Mouse (Mus musculus) forebrain, postnatal 0 days (tissue): ENCODE results near the gene Srrm3. TPM values are rescaled to one million over a fixed set of nuclear protein-coding genes. Genes with fewer than 3 reads are reported as not detected.

ENCODE experiments used
- ATAC-seq: fragments of 200-750 bp; cut with Nextera tagmentation; 2 replicates; pipeline ENCODE4 v1.8.0; 2017; ENCODE audit warnings: mild to moderate bottlenecking, moderate library complexity
- DNase-seq: peaks from one replicate; pipeline ENCODE4 v3.0.0-alpha.2; 2015
- H3K27ac ChIP-seq: fragments of 300-500 bp; sonication (generic); 2 replicates; pipeline ENCODE4 v1.5.1; 2014; ENCODE audit warnings: low read depth, mild to moderate bottlenecking, antibody characterized with exemption, low read length, moderate library complexity, mixed read lengths
- H3K27me3 ChIP-seq: fragments of 300-500 bp; sonication (generic); 2 replicates; pipeline ENCODE4 v1.6.1; 2014; ENCODE audit warnings: mild to moderate bottlenecking, low read length, mixed read lengths; ENCODE audit not compliant: insufficient read depth
- H3K36me3 ChIP-seq: fragments of 300-500 bp; sonication (generic); 2 replicates; pipeline ENCODE4 v1.6.1; 2014; ENCODE audit warnings: mild to moderate bottlenecking, moderate library complexity; ENCODE audit not compliant: insufficient read depth
- H3K4me1 ChIP-seq: fragments of 300-500 bp; sonication (generic); 2 replicates; pipeline ENCODE4 v1.6.1; 2014; ENCODE audit warnings: antibody characterized with exemption; ENCODE audit not compliant: insufficient read depth
- H3K4me2 ChIP-seq: fragments of 300-500 bp; sonication (generic); 2 replicates; pipeline ENCODE4 v1.6.1; 2014; ENCODE audit warnings: low read depth, mild to moderate bottlenecking, moderate library complexity
- H3K4me3 ChIP-seq: fragments of 300-500 bp; sonication (generic); 2 replicates; pipeline ENCODE4 v1.5.1; 2014; ENCODE audit warnings: low read depth, low read length, mixed read lengths
- H3K9ac ChIP-seq: fragments of 300-500 bp; sonication (generic); 2 replicates; pipeline ENCODE4 v1.6.1; 2014; ENCODE audit warnings: mild to moderate bottlenecking
- H3K9me3 ChIP-seq: fragments of 300-500 bp; sonication (generic); 2 replicates; pipeline ENCODE4 v1.6.1; 2016; ENCODE audit warnings: low read length
- CTCF ChIP-seq: sonication (generic); IDR thresholded peaks from 2 replicates; pipeline ENCODE4 v1.5.1; 2016; ENCODE audit warnings: antibody characterized with exemption, control low read depth, low read depth
- WGBS: fragments of 180-500 bp; shearing (Covaris S2); extraction: QIAGEN DNeasy Blood & Tissue Kit; methylation state at CpG from one replicate; pipeline ENCODE4 v1.1.7; 2014; 5-methylcytosine and 5-hydroxymethylcytosine counted together
- microRNA-seq, 2 experiments: library from miRNA; unstranded; fragments of <30 nt; microRNA quantifications; one replicate each; pipeline ENCODE4; 2016
- polyA plus RNA-seq: library from polyadenylated mRNA; unstranded; fragments of >200 nt; fragmentation: Nextera tagmentation; extraction: Ambion mirVana; gene quantifications from 2 replicates; pipeline ENCODE4 v1.2.1, GENCODE M21; 2015
- total RNA-seq: library from RNA; depleted of rRNA; stranded (reverse); fragments of >200 nt; gene quantifications from 2 replicates; pipeline ENCODE4 v1.2.3, GENCODE M21; 2014; rRNA removed

Gene Srrm3
- total and polyA plus RNA-seq, 2 experiments from 2014 or later, result 44.6 to 70.5 TPM

DNA sequence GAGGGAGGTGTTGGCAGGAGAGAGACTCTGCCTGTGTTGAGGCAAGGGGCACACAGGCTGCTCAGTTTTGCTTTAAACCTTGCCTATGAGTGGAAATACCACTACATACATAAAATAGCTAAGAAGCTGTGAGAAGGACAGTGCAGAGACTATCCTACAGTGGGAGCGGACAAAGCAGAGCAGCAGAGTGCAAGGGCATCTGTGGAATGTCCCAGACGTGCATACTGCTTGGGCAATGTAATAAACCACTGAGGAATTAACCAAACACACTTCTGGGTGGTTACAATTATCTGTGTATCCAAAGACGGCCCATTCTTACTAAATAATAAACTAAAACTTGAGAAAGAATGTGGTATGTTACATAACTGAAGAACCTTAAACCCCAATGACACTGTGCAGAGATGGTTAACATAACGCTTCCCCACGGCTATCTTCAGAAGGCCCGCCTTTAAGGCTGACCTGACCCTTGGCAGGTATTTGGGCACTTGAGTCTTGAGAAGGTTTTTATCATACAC, 109.4 kb downstream of the Srrm3 start:
- H3K9ac ChIP-seq, result no peak overlapping the region
- H3K9me3 ChIP-seq, result no peaks in the 10 kb centered on the region
- ATAC-seq (no peak), DNase-seq (no peak)
- peaks cover 35% of the 10 kb centered on the region for H3K36me3 ChIP-seq
- no peak for TF ChIP-seq CTCF
- H3K4me1 ChIP-seq, result no peaks in the 10 kb centered on the region
- H3K27ac ChIP-seq, result no peak overlapping the region
- H3K4me3 ChIP-seq, result no peak overlapping the region
- H3K4me2 ChIP-seq, result no peak overlapping the region
- H3K27me3 ChIP-seq, result no peaks in the 10 kb centered on the region
- WGBS, result 92% methylated on average over 6 of the region's 6 CpGs

DNA sequence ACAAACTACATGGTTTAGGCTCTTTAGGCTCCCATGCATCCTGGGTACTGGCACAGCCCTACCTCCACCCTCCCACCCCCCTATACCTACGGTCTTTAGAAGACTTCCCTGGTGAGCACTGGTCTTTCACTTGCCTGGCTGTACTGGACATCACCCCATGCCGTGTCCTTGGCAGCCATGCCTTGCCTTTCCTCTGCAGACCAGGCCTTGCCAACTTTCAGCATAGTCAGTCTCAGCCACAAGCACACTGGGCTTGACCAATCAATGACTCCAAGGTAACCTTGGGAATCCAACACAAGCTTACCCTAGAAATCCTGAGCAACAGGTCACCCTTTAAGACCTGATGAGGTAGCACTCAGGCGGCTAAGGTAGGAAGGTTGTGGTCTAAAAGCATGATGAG, 109.9 kb downstream of the Srrm3 start:
- Histone ChIP-seq H3K36me3 (peaks cover 35% of the 10 kb centered on the region), H3K27ac (no peak overlapping the region), H3K9me3 (no peaks in the 10 kb centered on the region), H3K9ac (no peak overlapping the region), H3K4me2 (no peak overlapping the region), H3K4me1 (no peaks in the 10 kb centered on the region), H3K4me3 (no peak overlapping the region), H3K27me3 (no peaks in the 10 kb centered on the region)
- ATAC-seq (no peak), DNase-seq (no peak)
- no peak for TF ChIP-seq CTCF
- WGBS, result 85% methylated on average over 3 of the region's 3 CpGs

DNA sequence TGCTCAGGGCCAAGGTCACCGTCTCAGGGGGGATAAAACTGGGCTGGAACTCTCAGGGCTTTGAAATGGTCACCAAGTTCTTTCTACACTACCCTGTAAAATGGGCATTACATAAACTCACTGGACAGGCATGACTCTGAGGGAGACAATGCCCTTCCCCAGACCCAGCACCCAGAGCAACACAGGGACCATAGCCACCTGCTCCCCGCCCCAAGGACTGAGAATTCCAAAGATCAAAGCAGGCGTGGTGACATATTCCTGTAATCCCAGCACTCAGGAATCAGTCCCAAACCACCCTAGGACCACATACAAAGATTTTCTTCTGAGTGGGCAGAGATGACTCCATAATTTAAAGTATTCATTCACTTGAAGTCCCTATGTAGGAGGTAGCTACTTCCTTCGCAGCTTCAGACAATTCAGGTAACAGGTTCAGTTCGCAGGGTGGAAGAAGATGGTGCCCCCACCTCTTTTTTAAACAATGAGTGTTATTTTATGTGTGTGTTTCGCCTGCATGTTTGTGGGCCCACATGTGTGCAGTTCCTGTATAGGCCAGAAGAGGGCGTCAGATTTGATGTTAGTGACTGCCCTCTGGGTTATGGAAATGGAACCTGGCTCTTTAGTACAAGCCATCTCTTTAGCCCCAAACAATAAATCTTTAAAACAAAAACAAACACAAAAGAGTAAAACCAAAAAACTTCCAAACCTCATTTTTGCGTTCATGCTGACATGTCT, 110.8 kb downstream of the Srrm3 start:
- H3K36me3 ChIP-seq, result peaks cover 38% of the 10 kb centered on the region

DNA sequence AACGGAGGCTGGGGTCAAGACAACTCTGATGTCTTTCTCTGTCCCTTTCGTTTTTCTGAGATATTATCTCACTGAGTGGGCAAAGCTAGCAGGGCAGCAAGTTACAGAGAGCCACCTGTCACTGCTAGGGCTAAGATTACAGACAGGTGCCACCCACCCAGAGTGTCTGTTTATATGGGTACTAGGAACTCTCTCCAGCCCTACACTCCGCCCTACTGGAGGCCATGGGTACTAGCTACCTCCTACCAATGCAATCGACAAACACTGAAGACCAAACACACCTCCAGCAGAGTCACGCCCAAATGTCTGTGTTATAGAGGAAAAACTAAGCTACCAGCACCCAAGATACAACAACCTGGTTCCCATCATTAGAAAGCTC, 111.4 kb downstream of the Srrm3 start:
- TF ChIP-seq CTCF, result no peak
- Histone ChIP-seq H3K9me3 (no peaks in the 10 kb centered on the region), H3K4me2 (no peak overlapping the region), H3K4me1 (no peaks in the 10 kb centered on the region), H3K9ac (no peak overlapping the region), H3K27me3 (no peaks in the 10 kb centered on the region), H3K4me3 (no peak overlapping the region), H3K27ac (no peak overlapping the region), H3K36me3 (peaks cover 40% of the 10 kb centered on the region)
- WGBS, result 97% methylated on average over 5 of the region's 5 CpGs
- DNase-seq, result no peak
- ATAC-seq, result no peak

More for the DNA sequence above, 110.8 kb downstream of the Srrm3 start:
- H3K4me1 ChIP-seq, result no peaks in the 10 kb centered on the region
- 94% methylated on average over 8 of the region's 8 CpGs for WGBS
- TF ChIP-seq CTCF, result peak; percentile 51
- DNase-seq, result no peak
- no peaks in the 10 kb centered on the region for H3K27me3 ChIP-seq
- no peaks in the 10 kb centered on the region for H3K9me3 ChIP-seq
- H3K4me3 ChIP-seq, result no peak overlapping the region
- ATAC-seq, result no peak
- no peak overlapping the region for H3K27ac ChIP-seq
- no peak overlapping the region for H3K4me2 ChIP-seq
- H3K9ac ChIP-seq, result no peak overlapping the region

DNA sequence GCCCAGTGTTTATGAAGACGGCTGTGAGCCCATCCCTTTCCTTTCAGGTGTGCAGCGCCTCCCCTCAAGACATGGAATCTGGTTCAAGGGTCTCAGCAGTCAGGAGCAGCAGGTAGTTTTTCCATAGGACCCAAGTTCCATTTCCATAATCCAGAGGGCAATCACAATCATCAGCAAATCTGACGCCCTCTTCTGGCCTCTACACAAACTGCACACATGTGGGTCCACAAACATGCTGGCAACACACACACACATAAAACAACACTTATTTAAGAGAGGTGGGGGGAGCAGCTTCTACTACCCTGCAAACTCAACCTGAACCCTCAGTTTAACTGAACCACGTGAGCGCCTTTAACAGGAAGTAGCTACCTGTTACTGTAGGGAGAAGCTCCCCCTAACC, 111.9 kb downstream of the Srrm3 start:
- no peak for ATAC-seq
- peak; percentile 20; the same call in 1 of the 2 replicates for TF ChIP-seq CTCF
- H3K9ac ChIP-seq, result no peak overlapping the region
- H3K4me1 ChIP-seq, result no peaks in the 10 kb centered on the region
- peaks cover 43% of the 10 kb centered on the region for H3K36me3 ChIP-seq
- H3K27me3 ChIP-seq, result no peaks in the 10 kb centered on the region
- H3K27ac ChIP-seq, result no peak overlapping the region
- H3K4me2 ChIP-seq, result no peak overlapping the region
- DNase-seq, result no peak
- 97% methylated on average over 5 of the region's 5 CpGs for WGBS
- no peak overlapping the region for H3K4me3 ChIP-seq
- no peaks in the 10 kb centered on the region for H3K9me3 ChIP-seq

DNA sequence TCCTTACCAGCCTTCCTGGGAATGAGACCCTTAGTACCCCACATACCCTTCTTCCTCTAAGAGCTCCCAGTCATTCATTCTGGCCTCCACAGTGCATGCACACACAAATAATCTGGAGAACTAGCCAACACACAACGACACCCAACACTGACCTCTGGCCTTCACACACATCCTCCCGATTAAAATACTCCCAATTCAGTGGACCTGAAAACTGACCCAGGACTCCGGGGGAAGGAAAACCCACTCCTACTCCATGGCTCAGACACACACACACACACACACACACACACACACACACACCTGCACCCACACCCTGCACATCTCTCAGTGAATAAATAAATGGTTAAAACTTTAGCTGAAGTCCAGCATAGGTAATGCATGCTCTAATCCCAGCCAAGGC, 113.2 kb downstream of the Srrm3 start:
- 93% methylated on average over 3 of the region's 3 CpGs for WGBS
- DNase-seq (no peak), ATAC-seq (no peak)
- Histone ChIP-seq H3K36me3 (peaks cover 48% of the 10 kb centered on the region), H3K4me3 (no peak overlapping the region), H3K4me2 (no peak overlapping the region), H3K27me3 (no peaks in the 10 kb centered on the region), H3K27ac (no peak overlapping the region), H3K4me1 (no peaks in the 10 kb centered on the region), H3K9me3 (no peaks in the 10 kb centered on the region), H3K9ac (no peak overlapping the region)
- TF ChIP-seq CTCF, result no peak

DNA sequence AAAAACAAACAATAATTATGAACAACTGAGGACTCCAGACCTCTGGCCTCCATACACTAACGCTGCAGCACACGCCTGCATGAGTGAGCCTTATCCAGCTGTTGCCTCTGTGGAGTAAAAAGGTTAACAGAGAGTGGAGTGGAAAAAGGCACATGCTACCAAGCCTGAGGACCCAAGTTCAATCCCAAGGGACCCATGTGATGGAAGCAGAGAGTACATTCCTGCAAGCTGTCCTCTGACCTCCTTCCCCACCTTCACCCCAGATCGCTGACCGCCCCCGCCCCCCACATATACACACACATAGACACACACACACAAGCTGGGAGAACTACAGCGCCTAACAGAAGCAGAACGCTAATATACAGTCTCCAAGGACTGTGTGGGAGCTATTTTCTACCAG, 117.2 kb downstream of the Srrm3 start:
- 0 out of 2 replicates have a peak, but pooled peaks cover 4% of the 10 kb centered on the region for H3K4me1 ChIP-seq
- no peak for ATAC-seq
- WGBS, result 91% methylated on average over 7 of the region's 7 CpGs
- H3K4me2 ChIP-seq, result no peak overlapping the region
- no peak overlapping the region for H3K27ac ChIP-seq
- peaks cover 37% of the 10 kb centered on the region for H3K36me3 ChIP-seq
- no peaks in the 10 kb centered on the region for H3K27me3 ChIP-seq
- TF ChIP-seq CTCF, result no peak
- no peak overlapping the region for H3K9ac ChIP-seq
- no peak overlapping the region for H3K4me3 ChIP-seq
- H3K9me3 ChIP-seq, result no peaks in the 10 kb centered on the region
- no peak for DNase-seq

Small RNAs within 50 kb of the gene (microRNA-seq; reads per million reads assigned to microRNA genes)
- gene Gm23268, result 0 reads per million in 2 experiments

Other genes with a start within 250 kb of the Srrm3 start
- not detected in 2 replicates for gene Ccl26, start 243.3 kb upstream of the Srrm3 start, total RNA-seq
- gene Ccl26, start 243.3 kb upstream of the Srrm3 start, polyA plus RNA-seq, result not detected in 2 replicates
- 0.62 and 2.4 TPM in 2 replicates for gene Ccl24, start 233.8 kb upstream of the Srrm3 start, total RNA-seq
- 2.4 and 2.7 TPM in 2 replicates for gene Ccl24, start 233.8 kb upstream of the Srrm3 start, polyA plus RNA-seq
- gene Rhbdd2, start 174.3 kb upstream of the Srrm3 start, total RNA-seq, result 16.5 and 19.0 TPM in 2 replicates
- gene Rhbdd2, start 174.3 kb upstream of the Srrm3 start, polyA plus RNA-seq, result 97.4 and 120 TPM in 2 replicates
- 78.5 and 89.5 TPM in 2 replicates for gene Por, start 136.9 kb upstream of the Srrm3 start, total RNA-seq
- gene Por, start 136.9 kb upstream of the Srrm3 start, polyA plus RNA-seq, result 76.7 and 96.1 TPM in 2 replicates
- gene Tmem120a, start 62.4 kb upstream of the Srrm3 start, total RNA-seq, result 42.7 and 49.1 TPM in 2 replicates
- 111 and 126 TPM in 2 replicates for gene Tmem120a, start 62.4 kb upstream of the Srrm3 start, polyA plus RNA-seq
- 0.29 and 0.54 TPM in 2 replicates for gene Styxl1, start 28.5 kb upstream of the Srrm3 start, total RNA-seq
- 0.25 and 1.0 TPM in 2 replicates for gene Styxl1, start 28.5 kb upstream of the Srrm3 start, polyA plus RNA-seq
- gene Mdh2, start 28.4 kb upstream of the Srrm3 start, total RNA-seq, result 115 and 132 TPM in 2 replicates
- 663 and 665 TPM in 2 replicates for gene Mdh2, start 28.4 kb upstream of the Srrm3 start, polyA plus RNA-seq
- gene Hspb1, start 81.0 kb downstream of the Srrm3 start, total RNA-seq, result 9.8 and 11.5 TPM in 2 replicates
- 9.2 and 11.2 TPM in 2 replicates for gene Hspb1, start 81.0 kb downstream of the Srrm3 start, polyA plus RNA-seq
- 220 and 286 TPM in 2 replicates for gene Ywhag, start 127.7 kb downstream of the Srrm3 start, total RNA-seq
- 603 and 867 TPM in 2 replicates for gene Ywhag, start 127.7 kb downstream of the Srrm3 start, polyA plus RNA-seq
- 6.5 and 7.0 TPM in 2 replicates for gene Ssc4d, start 167.6 kb downstream of the Srrm3 start, total RNA-seq
- 2.5 and 4.0 TPM in 2 replicates for gene Ssc4d, start 167.6 kb downstream of the Srrm3 start, polyA plus RNA-seq
- 0.14 TPM in 1 of 2 replicates, not detected in the other for gene Zp3, start 173.2 kb downstream of the Srrm3 start, total RNA-seq
- gene Zp3, start 173.2 kb downstream of the Srrm3 start, polyA plus RNA-seq, result 0.14 and 0.23 TPM in 2 replicates
- gene Dtx2, start 187.9 kb downstream of the Srrm3 start, total RNA-seq, result 19.5 and 25.3 TPM in 2 replicates
- 17.6 and 20.0 TPM in 2 replicates for gene Dtx2, start 187.9 kb downstream of the Srrm3 start, polyA plus RNA-seq
- gene Upk3b, start 231.6 kb downstream of the Srrm3 start, total RNA-seq, result 0.19 TPM in 1 of 2 replicates, not detected in the other
- gene Upk3b, start 231.6 kb downstream of the Srrm3 start, polyA plus RNA-seq, result not detected in 2 replicates
- not detected in 2 replicates for gene Upk3bl, start 247.6 kb downstream of the Srrm3 start, total RNA-seq
- gene Upk3bl, start 247.6 kb downstream of the Srrm3 start, polyA plus RNA-seq, result not detected in 2 replicates